In genomic region chr5:82346672-82347071, GRCm38 (mm10) we compare ENCODE assay signal across 9 mouse cellular contexts.
DNase-seq lines count a peak whose midpoint lies in the region; ATAC-seq lines count a peak whose summit lies in the region.
"Had no signal": no experiment of that assay in that cellular context is flagged by ENCODE, and none has a peak within 500 bp of the region (broad histone marks: within the 10 kb centered on the region; RNA-seq: fewer than 3 reads in every experiment).

No protein-coding gene starts in this region.

- no peak overlapping the region for H3K27ac ChIP-seq in stomach, embryonic 14.5 days (ENCODE audit: low read length)

- no peaks in the 10 kb centered on the region for H3K36me3 ChIP-seq in stomach, embryonic 14.5 days (ENCODE audit: control insufficient read depth, insufficient read depth, low read length)

- no peaks in the 10 kb centered on the region for H3K27me3 ChIP-seq in stomach, embryonic 14.5 days (ENCODE audit: control insufficient read depth, insufficient read depth, low read length)

- no peaks in the 10 kb centered on the region for H3K9me3 ChIP-seq in stomach, embryonic 14.5 days (ENCODE audit: control insufficient read depth, low read depth, low read length)

- 0 out of 2 replicates have a peak, but pooled peaks have one; percentile 37 for ATAC-seq in stomach, embryonic 14.5 days (ENCODE audit: insufficient number of reproducible peaks, insufficient read depth, low FRiP score, low read depth)

- peak; percentile 91 for DNase-seq in 3T3-L1 (ENCODE audit: low read depth, low spot score)
- peak; percentile 84 for DNase-seq in NIH3T3 (ENCODE audit: low read depth)
- peak; percentile 90 for DNase-seq in embryo, embryonic 10 days (ENCODE audit: low spot score)
- DNase-seq in heart, postnatal 10 days: peak; percentile 60 to 80
- DNase-seq in layer of hippocampus, adult 11-12 months (ENCODE audit: low spot score): peak; percentile 75
- peak; percentile 58 for DNase-seq in lung, postnatal 14 days
- no peak for DNase-seq in thymus, postnatal 14 days

- H3K4me1 ChIP-seq in stomach, embryonic 14.5 days (ENCODE audit: control insufficient read depth, insufficient read depth, low read length): no peaks in the 10 kb centered on the region

- intact Hi-C loops in heart, postnatal 10 days (cut with DNase I): loop anchor here (2.0 to 10.0 kb wide), 2 partner anchors 828 to 1088 kb away; no protein-coding TSS in a partner anchor

- H3K4me2 ChIP-seq in stomach, embryonic 14.5 days (replicated peaks; ENCODE audit: low read depth, low read length): 0 out of 2 replicates have a peak overlapping the region, but pooled peaks have one; percentile 10

- no peak overlapping the region for H3K9ac ChIP-seq in stomach, embryonic 14.5 days (replicated peaks; ENCODE audit: low read depth, low read length)

- no peak overlapping the region for H3K4me3 ChIP-seq in stomach, embryonic 14.5 days (ENCODE audit: low read depth, low read length)
- H3K4me3 ChIP-seq: erythroblast, embryonic 14.5 days had no signal

- 7% methylated on average over 7 of the region's 7 CpGs for WGBS in stomach, embryonic 14.5 days
